Mouse (Mus musculus) thymus, postnatal 4 days (tissue): ENCODE measurements around the gene Zbtb18.

Experiments
- DNase-seq: peaks from one replicate; pipeline ENCODE4 v3.0.0; 2021

The Zbtb18 gene

GRCm38 (mm10) chr1:177442196-177442808, at the start of gene Zbtb18:
Gene Zbtb18, plus strand, starts transcription at chr1:177442351.
- peak; percentile 72 for DNase-seq

- no peak for DNase-seq
Measured at GRCm38 (mm10) chr1:177397455-177397854, 44.7 kb upstream of the Zbtb18 start.

- no peak for DNase-seq
Measured at GRCm38 (mm10) chr1:177405170-177405569, 37.0 kb upstream of the Zbtb18 start.

- peak; percentile 77 for DNase-seq
Measured at GRCm38 (mm10) chr1:177408690-177409089, 33.5 kb upstream of the Zbtb18 start.

- no peak for DNase-seq
Measured at GRCm38 (mm10) chr1:177410769-177411348, 31.3 kb upstream of the Zbtb18 start.

GRCm38 (mm10) chr1:177411359-177412358, 30.5 kb upstream of the Zbtb18 start:
- DNase-seq, result no peak

GRCm38 (mm10) chr1:177419331-177419730, 22.8 kb upstream of the Zbtb18 start:
- DNase-seq, result no peak

- DNase-seq, result no peak
Measured at GRCm38 (mm10) chr1:177420126-177420525, 22.0 kb upstream of the Zbtb18 start.

- DNase-seq, result peak; percentile 16
Measured at GRCm38 (mm10) chr1:177427862-177428261, 14.3 kb upstream of the Zbtb18 start.

GRCm38 (mm10) chr1:177428338-177428737, 13.8 kb upstream of the Zbtb18 start:
- no peak for DNase-seq

GRCm38 (mm10) chr1:177429067-177429466, 13.1 kb upstream of the Zbtb18 start:
- no peak for DNase-seq

GRCm38 (mm10) chr1:177440411-177440810, 1.7 kb upstream of the Zbtb18 start:
- no peak for DNase-seq

GRCm38 (mm10) chr1:177440981-177441491, 1.1 kb upstream of the Zbtb18 start:
- no peak for DNase-seq

- peak; percentile 99 for DNase-seq
Measured at GRCm38 (mm10) chr1:177441492-177442195, 507 bp upstream of the Zbtb18 start.

- peak; percentile 76 for DNase-seq
Measured at GRCm38 (mm10) chr1:177442821-177443723, 921 bp downstream of the Zbtb18 start.

GRCm38 (mm10) chr1:177443724-177444482, 1.8 kb downstream of the Zbtb18 start:
- no peak for DNase-seq

GRCm38 (mm10) chr1:177444483-177444810, 2.3 kb downstream of the Zbtb18 start:
- DNase-seq, result no peak

GRCm38 (mm10) chr1:177444941-177445340, 2.8 kb downstream of the Zbtb18 start:
- no peak for DNase-seq

- DNase-seq, result no peak
Measured at GRCm38 (mm10) chr1:177445461-177446130, 3.4 kb downstream of the Zbtb18 start.

GRCm38 (mm10) chr1:177447086-177447485, 4.9 kb downstream of the Zbtb18 start:
- no peak for DNase-seq
